22 mouse cellular contexts compared by ENCODE assay signal in genomic region chr5:33730516-33730915, GRCm38 (mm10). TPM values are rescaled to one million over a fixed set of nuclear protein-coding genes. Genes with fewer than 3 reads are reported as not detected.
DNase-seq lines count a peak whose midpoint lies in the region; ATAC-seq lines count a peak whose summit lies in the region.
"Had no signal": no experiment of that assay in that cellular context is flagged by ENCODE, and none has a peak within 500 bp of the region (broad histone marks: within the 10 kb centered on the region; RNA-seq: fewer than 3 reads in every experiment).

No protein-coding gene starts in this region.

- WGBS in forebrain, embryonic 10.5 days, result 60% methylated on average over 5 of the region's 5 CpGs
- 64% methylated on average over 5 of the region's 5 CpGs for WGBS in forebrain, embryonic 14.5 days
- WGBS in limb, embryonic 13.5 days, result 37% methylated on average over 5 of the region's 5 CpGs
- 53% methylated on average over 5 of the region's 5 CpGs for WGBS in limb, embryonic 10.5 days
- WGBS in neural tube, embryonic 13.5 days, result 45% methylated on average over 5 of the region's 5 CpGs
- WGBS in neural tube, embryonic 15.5 days, result 43% methylated on average over 5 of the region's 5 CpGs

- H3K4me2 ChIP-seq in forebrain, embryonic 14.5 days (ENCODE audit: low read length), result no peak overlapping the region
- H3K4me2 ChIP-seq in limb, embryonic 13.5 days (replicated peaks), result no peak overlapping the region
- H3K4me2 ChIP-seq in neural tube, embryonic 13.5 days, result no peak overlapping the region
- no peak overlapping the region for H3K4me2 ChIP-seq in neural tube, embryonic 15.5 days
- H3K4me2 ChIP-seq: heart, embryonic 11.5 days; hindbrain, embryonic 15.5 days; liver, embryonic 12.5 days; lung, embryonic 14.5 days; neural tube, embryonic 12.5 days had no signal

- peaks cover 74% of the 10 kb centered on the region for H3K27me3 ChIP-seq in forebrain, embryonic 10.5 days (ENCODE audit: poor library complexity, severe bottlenecking)
- H3K27me3 ChIP-seq in forebrain, embryonic 14.5 days (replicated peaks; ENCODE audit: control insufficient read depth, insufficient read depth, low read length), result no peaks in the 10 kb centered on the region
- peaks cover 23% of the 10 kb centered on the region for H3K27me3 ChIP-seq in limb, embryonic 13.5 days
- H3K27me3 ChIP-seq in limb, embryonic 10.5 days (ENCODE audit: low read depth, poor library complexity, severe bottlenecking), result peaks cover 63% of the 10 kb centered on the region
- no peaks in the 10 kb centered on the region for H3K27me3 ChIP-seq in neural tube, embryonic 13.5 days
- H3K27me3 ChIP-seq in neural tube, embryonic 15.5 days (replicated peaks), result no peaks in the 10 kb centered on the region
- H3K27me3 ChIP-seq: hindbrain, embryonic 15.5 days had no signal

- H3K9me3 ChIP-seq in forebrain, embryonic 10.5 days, result no peaks in the 10 kb centered on the region
- H3K9me3 ChIP-seq in forebrain, embryonic 14.5 days (replicated peaks; ENCODE audit: control insufficient read depth, low read length), result no peaks in the 10 kb centered on the region
- H3K9me3 ChIP-seq in limb, embryonic 13.5 days, result no peaks in the 10 kb centered on the region
- H3K9me3 ChIP-seq in limb, embryonic 10.5 days (replicated peaks), result no peaks in the 10 kb centered on the region
- no peaks in the 10 kb centered on the region for H3K9me3 ChIP-seq in neural tube, embryonic 13.5 days
- H3K9me3 ChIP-seq in neural tube, embryonic 15.5 days (replicated peaks), result no peaks in the 10 kb centered on the region
- H3K9me3 ChIP-seq: hindbrain, embryonic 15.5 days; liver, embryonic 12.5 days; megakaryocyte, embryonic 14.5 days; neural tube, embryonic 12.5 days had no signal

- no peak for ATAC-seq in forebrain, embryonic 14.5 days
- ATAC-seq in limb, embryonic 13.5 days (ENCODE audit: low FRiP score, low read depth), result no peak
- ATAC-seq in neural tube, embryonic 13.5 days (ENCODE audit: low read depth), result no peak
- no peak for ATAC-seq in neural tube, embryonic 15.5 days (ENCODE audit: low FRiP score)
- ATAC-seq in erythroid progenitor cell, adult 5-6 weeks (replicated peaks; ENCODE audit: low FRiP score, poor library complexity, severe bottlenecking), result no peak
- ATAC-seq: forebrain, embryonic 16.5 days; liver, embryonic 12.5 days had no signal

- peaks cover 29% of the 10 kb centered on the region for H3K4me1 ChIP-seq in forebrain, embryonic 10.5 days
- H3K4me1 ChIP-seq in forebrain, embryonic 14.5 days (ENCODE audit: control insufficient read depth, insufficient read depth, low read length), result no peaks in the 10 kb centered on the region; the same call in 1 of the 2 replicates
- H3K4me1 ChIP-seq in limb, embryonic 13.5 days, result 0 out of 2 replicates have a peak, but pooled peaks cover 4% of the 10 kb centered on the region
- H3K4me1 ChIP-seq in limb, embryonic 10.5 days, result peaks cover 19% of the 10 kb centered on the region
- peaks cover 34% of the 10 kb centered on the region for H3K4me1 ChIP-seq in neural tube, embryonic 13.5 days (replicated peaks)
- H3K4me1 ChIP-seq in neural tube, embryonic 15.5 days, result peaks cover 19% of the 10 kb centered on the region

- H3K36me3 ChIP-seq in forebrain, embryonic 10.5 days (replicated peaks), result peaks cover 89% of the 10 kb centered on the region
- H3K36me3 ChIP-seq in forebrain, embryonic 14.5 days (ENCODE audit: control insufficient read depth, insufficient read depth, low read length), result peaks cover 69% of the 10 kb centered on the region
- peaks cover 76% of the 10 kb centered on the region for H3K36me3 ChIP-seq in limb, embryonic 13.5 days
- H3K36me3 ChIP-seq in limb, embryonic 10.5 days, result peaks cover 50% of the 10 kb centered on the region
- H3K36me3 ChIP-seq in neural tube, embryonic 13.5 days, result peaks cover 51% of the 10 kb centered on the region
- H3K36me3 ChIP-seq in neural tube, embryonic 15.5 days, result peaks cover 14% of the 10 kb centered on the region; the same call in 1 of the 2 replicates
- H3K36me3 ChIP-seq: hindbrain, embryonic 15.5 days had no signal

- no peak for DNase-seq in forebrain, embryonic 10.5 days (ENCODE audit: extremely low spot score, low spot score)
- DNase-seq in forebrain, embryonic 14.5 days (ENCODE audit: low spot score), result no peak
- DNase-seq in limb, embryonic 10.5 days (ENCODE audit: low spot score), result no peak
- DNase-seq in layer of hippocampus, adult 9-11 months, result no peak
- DNase-seq: adrenal gland, postnatal 14 days; cerebellum, adult 9-11 months; gastrocnemius, postnatal 14 days; kidney, adult 8-10 months; kidney, postnatal 36 days; lung, embryonic 14.5 days; thymus, postnatal 14 days had no signal

- 0 out of 2 replicates have a peak overlapping the region, but pooled peaks have one; percentile 27 for H3K27ac ChIP-seq in forebrain, embryonic 10.5 days
- no peak overlapping the region for H3K27ac ChIP-seq in forebrain, embryonic 14.5 days (ENCODE audit: low read depth, low read length)
- no peak overlapping the region for H3K27ac ChIP-seq in limb, embryonic 13.5 days
- H3K27ac ChIP-seq in limb, embryonic 10.5 days, result no peak overlapping the region
- no peak overlapping the region for H3K27ac ChIP-seq in neural tube, embryonic 13.5 days (replicated peaks)
- H3K27ac ChIP-seq in neural tube, embryonic 15.5 days (replicated peaks), result no peak overlapping the region
- H3K27ac ChIP-seq: hindbrain, embryonic 15.5 days; left cerebral cortex, adult 2 months; liver, embryonic 12.5 days; neural tube, embryonic 12.5 days had no signal

- no peak overlapping the region for H3K9ac ChIP-seq in forebrain, embryonic 14.5 days (ENCODE audit: low read length)
- peak overlapping the region; percentile 39; the same call in 1 of the 2 replicates for H3K9ac ChIP-seq in limb, embryonic 13.5 days
- 0 out of 2 replicates have a peak overlapping the region, but pooled peaks have one; percentile 5 for H3K9ac ChIP-seq in neural tube, embryonic 13.5 days
- no peak overlapping the region for H3K9ac ChIP-seq in neural tube, embryonic 15.5 days (replicated peaks)
- H3K9ac ChIP-seq: hindbrain, embryonic 15.5 days; liver, embryonic 12.5 days; lung, embryonic 14.5 days; neural tube, embryonic 12.5 days had no signal

- H3K4me3 ChIP-seq in forebrain, embryonic 10.5 days, result no peak overlapping the region
- H3K4me3 ChIP-seq in forebrain, embryonic 14.5 days (ENCODE audit: low read depth, low read length), result no peak overlapping the region
- H3K4me3 ChIP-seq in limb, embryonic 13.5 days, result no peak overlapping the region
- no peak overlapping the region for H3K4me3 ChIP-seq in limb, embryonic 10.5 days
- no peak overlapping the region for H3K4me3 ChIP-seq in neural tube, embryonic 13.5 days
- no peak overlapping the region for H3K4me3 ChIP-seq in neural tube, embryonic 15.5 days (replicated peaks)
- H3K4me3 ChIP-seq: hindbrain, embryonic 15.5 days; liver, embryonic 12.5 days; neural tube, embryonic 12.5 days had no signal

RNA-seq across cellular contexts. Expression of gene Fgfr3, which starts 9.0 kb away (rescaled TPM):
- polyA plus RNA-seq in forebrain, embryonic 10.5 days (2016; fragmentation: Nextera tagmentation; extraction: Ambion mirVana), result 33.4 and 39.1 TPM in 2 replicates
- polyA plus RNA-seq in forebrain, embryonic 14.5 days (2014; fragmentation: Nextera tagmentation; extraction: Ambion mirVana), result 27.5 and 30.8 TPM in 2 replicates
- polyA plus RNA-seq in limb, embryonic 13.5 days (2015; fragmentation: Nextera tagmentation; extraction: Ambion mirVana), result 39.1 and 40.7 TPM in 2 replicates
- 4.9 and 10.5 TPM in 2 replicates for polyA plus RNA-seq in limb, embryonic 10.5 days (2016; fragmentation: Nextera tagmentation; extraction: Ambion mirVana)
- polyA plus RNA-seq in neural tube, embryonic 13.5 days (2015; fragmentation: Nextera tagmentation; extraction: Ambion mirVana), result 42.3 and 44.9 TPM in 2 replicates
- polyA plus RNA-seq in neural tube, embryonic 15.5 days (2015; fragmentation: Nextera tagmentation; extraction: Ambion mirVana), result 36.0 and 43.6 TPM in 2 replicates
- not detected in 2 replicates for total RNA-seq in erythroid progenitor cell, adult 5-6 weeks (2015; ENCODE audit: low replicate concordance)
- total RNA-seq in erythroid progenitor cell, adult 5-6 weeks (2017; ENCODE audit: low replicate concordance), result not detected in 2 replicates

RNA-seq across cellular contexts. Expression of gene Letm1, which starts 52.1 kb away (rescaled TPM):
- polyA plus RNA-seq in forebrain, embryonic 10.5 days (2016; fragmentation: Nextera tagmentation; extraction: Ambion mirVana), result 57.8 and 59.2 TPM in 2 replicates
- 50.4 and 56.2 TPM in 2 replicates for polyA plus RNA-seq in forebrain, embryonic 14.5 days (2014; fragmentation: Nextera tagmentation; extraction: Ambion mirVana)
- polyA plus RNA-seq in limb, embryonic 13.5 days (2015; fragmentation: Nextera tagmentation; extraction: Ambion mirVana), result 43.6 and 48.2 TPM in 2 replicates
- 65.0 and 66.8 TPM in 2 replicates for polyA plus RNA-seq in limb, embryonic 10.5 days (2016; fragmentation: Nextera tagmentation; extraction: Ambion mirVana)
- 58.3 and 59.4 TPM in 2 replicates for polyA plus RNA-seq in neural tube, embryonic 13.5 days (2015; fragmentation: Nextera tagmentation; extraction: Ambion mirVana)
- 68.3 and 72.4 TPM in 2 replicates for polyA plus RNA-seq in neural tube, embryonic 15.5 days (2015; fragmentation: Nextera tagmentation; extraction: Ambion mirVana)
- total RNA-seq in erythroid progenitor cell, adult 5-6 weeks (2015; ENCODE audit: low replicate concordance), result 7.6 and 13.8 TPM in 2 replicates
- total RNA-seq in erythroid progenitor cell, adult 5-6 weeks (2017; ENCODE audit: low replicate concordance), result 8.3 and 13.4 TPM in 2 replicates

Comparison
In these comparisons a context has a peak if more than half of its experiments do, and no peak if none do; other contexts are left out.
1. H3K9ac ChIP-seq: peak in limb, embryonic 13.5 days (single experiment) and neural tube, embryonic 13.5 days (single experiment); none in forebrain, embryonic 14.5 days (single experiment) and neural tube, embryonic 15.5 days (single experiment).